Mouse (Mus musculus) forebrain, embryonic 13.5 days (tissue): Measurements from ENCODE around the gene Jaml. TPM values are rescaled to one million over a fixed set of nuclear protein-coding genes. Genes with fewer than 3 reads are reported as not detected.

Experiments used
- ATAC-seq: fragments of 200-750 bp; cut with Nextera tagmentation; 2 replicates; pipeline ENCODE4 v1.8.0; 2017
- H3K27ac ChIP-seq: fragments of 300-500 bp; sonication (generic); 2 replicates; pipeline ENCODE4 v1.5.1; 2015; ENCODE audit warnings: inconsistent platforms, mild to moderate bottlenecking, moderate library complexity
- H3K27me3 ChIP-seq: fragments of 300-500 bp; sonication (generic); 2 replicates; pipeline ENCODE4 v1.6.1; 2015; ENCODE audit warnings: mild to moderate bottlenecking, inconsistent platforms
- H3K36me3 ChIP-seq: fragments of 300-500 bp; sonication (generic); 2 replicates; pipeline ENCODE4 v1.6.1; 2015; ENCODE audit warnings: mild to moderate bottlenecking, inconsistent platforms; ENCODE audit not compliant: poor library complexity, severe bottlenecking
- H3K4me1 ChIP-seq: fragments of 300-500 bp; sonication (generic); 2 replicates; pipeline ENCODE4 v1.6.1; 2015; ENCODE audit warnings: inconsistent platforms
- H3K4me2 ChIP-seq: fragments of 300-500 bp; sonication (generic); 2 replicates; pipeline ENCODE4 v1.6.1; 2015; ENCODE audit warnings: inconsistent platforms, mild to moderate bottlenecking, moderate library complexity
- H3K4me3 ChIP-seq: fragments of 300-500 bp; sonication (generic); 2 replicates; pipeline ENCODE4 v1.5.1; 2015; ENCODE audit warnings: mild to moderate bottlenecking, inconsistent platforms
- H3K9ac ChIP-seq: fragments of 300-500 bp; sonication (generic); 2 replicates; pipeline ENCODE4 v1.6.1; 2015; ENCODE audit warnings: mild to moderate bottlenecking, inconsistent platforms
- H3K9me3 ChIP-seq: fragments of 300-500 bp; sonication (generic); replicated peaks from 2 replicates; pipeline ENCODE4 v1.6.1; 2016; ENCODE audit warnings: inconsistent platforms
- WGBS: fragments of 180-500 bp; shearing (Covaris S2); methylation state at CpG from one replicate; pipeline ENCODE4 v1.1.7; 2015; 5-methylcytosine and 5-hydroxymethylcytosine counted together
- polyA plus RNA-seq: library from polyadenylated mRNA; unstranded; fragments of >200 nt; fragmentation: Nextera tagmentation; extraction: Ambion mirVana; gene quantifications from 2 replicates; pipeline ENCODE4 v1.2.1, GENCODE M21; 2015

The Jaml gene
- polyA plus RNA-seq, 1 experiment from 2014 or later = not detected

GRCm38 (mm10) chr9:45130119-45130518 is 51.1 kb downstream of the Jaml start:
- no peak for ATAC-seq
- peaks cover 10% of the 10 kb centered on the region; the same call in 1 of the 2 replicates for H3K36me3 ChIP-seq
- 86% methylated on average over 3 of the region's 3 CpGs for WGBS
- H3K4me2 ChIP-seq = no peak overlapping the region
- no peaks in the 10 kb centered on the region for H3K9me3 ChIP-seq
- H3K27ac ChIP-seq = no peak overlapping the region
- no peak overlapping the region for H3K9ac ChIP-seq
- peaks cover 34% of the 10 kb centered on the region for H3K27me3 ChIP-seq
- 0 out of 2 replicates have a peak, but pooled peaks cover 4% of the 10 kb centered on the region for H3K4me1 ChIP-seq
- no peak overlapping the region for H3K4me3 ChIP-seq

- H3K27ac ChIP-seq = no peak overlapping the region
- no peaks in the 10 kb centered on the region for H3K9me3 ChIP-seq
- peaks cover 70% of the 10 kb centered on the region for H3K27me3 ChIP-seq
- H3K4me2 ChIP-seq = no peak overlapping the region
- H3K36me3 ChIP-seq = no peaks in the 10 kb centered on the region
- 26% methylated on average over 5 of the region's 5 CpGs for WGBS
- H3K9ac ChIP-seq = no peak overlapping the region
- no peak overlapping the region for H3K4me3 ChIP-seq
- peaks cover 14% of the 10 kb centered on the region for H3K4me1 ChIP-seq
- ATAC-seq = no peak
Measured at GRCm38 (mm10) chr9:45133484-45134310, 54.7 kb downstream of the Jaml start.

- no peak overlapping the region for H3K4me2 ChIP-seq
- no peaks in the 10 kb centered on the region for H3K36me3 ChIP-seq
- H3K27me3 ChIP-seq = peaks cover 86% of the 10 kb centered on the region
- H3K4me3 ChIP-seq = no peak overlapping the region
- H3K27ac ChIP-seq = no peak overlapping the region
- no peaks in the 10 kb centered on the region for H3K9me3 ChIP-seq
- peaks cover 29% of the 10 kb centered on the region for H3K4me1 ChIP-seq
- no peak for ATAC-seq
- H3K9ac ChIP-seq = no peak overlapping the region
- 18% methylated on average over 7 of the region's 7 CpGs for WGBS
Measured at GRCm38 (mm10) chr9:45136442-45137169, 57.6 kb downstream of the Jaml start.

GRCm38 (mm10) chr9:45138191-45139032 is 59.4 kb downstream of the Jaml start, which contains the start of gene Scn4b:
Scn4b (plus strand) TSS chr9:45138395.
- peak; percentile 67; the same call in 1 of the 2 replicates for ATAC-seq
- H3K4me1 ChIP-seq = peaks cover 30% of the 10 kb centered on the region
- peak within 1 kb of the TSS; percentile 86 for H3K4me2 ChIP-seq
- H3K9ac ChIP-seq = peak within 1 kb of the TSS; percentile 59
- H3K9me3 ChIP-seq = no peaks in the 10 kb centered on the region
- H3K27ac ChIP-seq = no peak within 1 kb of the TSS
- peaks cover 93% of the 10 kb centered on the region for H3K27me3 ChIP-seq
- H3K36me3 ChIP-seq = no peaks in the 10 kb centered on the region
- under 1% methylated on average over 76 of the region's 76 CpGs for WGBS
- peak within 1 kb of the TSS; percentile 50 for H3K4me3 ChIP-seq

DNA sequence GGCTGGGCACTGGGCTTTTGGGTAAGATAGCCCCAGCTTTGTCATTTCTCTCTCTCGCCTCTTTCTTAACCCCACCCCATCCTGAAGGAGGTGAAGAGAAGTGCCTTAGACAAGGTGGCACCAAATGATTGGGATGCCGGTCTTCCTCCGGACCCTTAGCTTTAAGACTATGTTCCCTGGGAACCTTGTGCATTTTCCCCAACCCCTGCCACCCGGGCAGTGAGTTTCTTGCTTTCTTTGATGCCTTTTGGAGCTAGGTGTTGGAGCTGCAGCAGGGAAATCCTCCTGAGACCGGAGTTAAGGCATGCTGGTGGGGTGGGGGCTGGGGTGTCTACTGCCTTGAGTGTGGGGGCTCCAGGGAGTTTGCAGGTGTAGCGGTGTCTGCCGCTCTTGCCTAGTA is 60.1 kb downstream of the Jaml start:
- Histone ChIP-seq H3K9me3 (no peaks in the 10 kb centered on the region), H3K4me1 (peaks cover 30% of the 10 kb centered on the region), H3K27ac (no peak overlapping the region), H3K36me3 (no peaks in the 10 kb centered on the region), H3K4me2 (peak overlapping the region; percentile 86), H3K27me3 (peaks cover 94% of the 10 kb centered on the region), H3K4me3 (peak overlapping the region; percentile 50), H3K9ac (0 out of 2 replicates have a peak overlapping the region, but pooled peaks have one; percentile 59)
- under 1% methylated on average over 7 of the region's 7 CpGs for WGBS
- ATAC-seq = no peak

GRCm38 (mm10) chr9:45140945-45141344 is 62.0 kb downstream of the Jaml start:
- Histone ChIP-seq H3K9me3 (no peaks in the 10 kb centered on the region), H3K27me3 (peaks cover 94% of the 10 kb centered on the region), H3K9ac (no peak overlapping the region), H3K4me1 (peaks cover 36% of the 10 kb centered on the region), H3K4me3 (no peak overlapping the region), H3K36me3 (no peaks in the 10 kb centered on the region), H3K27ac (no peak overlapping the region), H3K4me2 (no peak overlapping the region)
- ATAC-seq = no peak
- WGBS = 20% methylated on average over 7 of the region's 7 CpGs

- Histone ChIP-seq H3K27ac (no peak overlapping the region), H3K9ac (no peak overlapping the region), H3K27me3 (peaks cover 93% of the 10 kb centered on the region), H3K9me3 (no peaks in the 10 kb centered on the region), H3K4me3 (no peak overlapping the region), H3K36me3 (no peaks in the 10 kb centered on the region), H3K4me2 (no peak overlapping the region), H3K4me1 (peaks cover 37% of the 10 kb centered on the region)
- WGBS = 64% methylated on average over 3 of the region's 3 CpGs
- ATAC-seq = no peak
Measured at GRCm38 (mm10) chr9:45142686-45143085, 63.7 kb downstream of the Jaml start.

DNA sequence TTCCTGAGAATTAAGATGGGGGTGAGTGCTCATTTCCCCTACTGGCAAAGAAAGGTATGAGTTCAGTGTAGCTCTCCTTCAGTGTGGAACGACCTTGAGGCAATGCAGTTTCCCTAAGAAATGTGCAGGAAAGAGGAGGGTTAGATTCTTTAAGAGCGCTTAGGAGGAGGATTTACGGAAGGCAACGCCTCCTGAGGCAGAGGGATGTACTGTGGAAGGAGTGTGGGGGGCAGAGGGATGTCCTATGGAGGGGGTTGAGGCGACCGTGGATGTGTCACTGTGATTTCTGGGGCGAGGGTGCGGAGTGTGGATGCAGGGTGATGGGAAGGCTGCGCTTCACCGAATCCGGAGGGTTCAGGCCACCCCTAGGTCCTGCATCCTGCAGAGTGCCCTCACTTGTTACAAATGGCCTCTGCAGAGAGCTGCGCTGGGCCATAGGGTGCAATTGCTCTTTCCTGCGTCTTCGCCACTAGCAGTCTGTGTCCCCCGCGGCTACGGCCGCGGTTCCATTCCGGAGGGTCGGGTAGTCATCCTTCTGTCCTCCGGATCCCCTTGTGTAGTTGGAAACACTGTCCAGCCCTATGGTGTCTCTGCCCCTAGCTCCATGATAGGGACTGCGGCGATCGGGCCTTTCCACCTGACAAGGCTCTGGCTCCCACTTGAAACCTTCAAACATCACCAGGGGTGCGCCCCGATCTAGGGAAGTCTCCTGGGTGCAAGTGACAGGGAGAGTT is 66.7 kb downstream of the Jaml start:
- peak overlapping the region; percentile 58 for H3K9ac ChIP-seq
- no peaks in the 10 kb centered on the region for H3K36me3 ChIP-seq
- H3K9me3 ChIP-seq = no peaks in the 10 kb centered on the region
- no peak overlapping the region for H3K27ac ChIP-seq
- H3K4me3 ChIP-seq = peak overlapping the region; percentile 32
- WGBS = 4% methylated on average over 27 of the region's 27 CpGs
- 0 out of 2 replicates have a peak, but pooled peaks have one; percentile 8 for ATAC-seq
- H3K4me2 ChIP-seq = peak overlapping the region; percentile 67
- peaks cover 77% of the 10 kb centered on the region for H3K27me3 ChIP-seq
- peaks cover 17% of the 10 kb centered on the region for H3K4me1 ChIP-seq

DNA sequence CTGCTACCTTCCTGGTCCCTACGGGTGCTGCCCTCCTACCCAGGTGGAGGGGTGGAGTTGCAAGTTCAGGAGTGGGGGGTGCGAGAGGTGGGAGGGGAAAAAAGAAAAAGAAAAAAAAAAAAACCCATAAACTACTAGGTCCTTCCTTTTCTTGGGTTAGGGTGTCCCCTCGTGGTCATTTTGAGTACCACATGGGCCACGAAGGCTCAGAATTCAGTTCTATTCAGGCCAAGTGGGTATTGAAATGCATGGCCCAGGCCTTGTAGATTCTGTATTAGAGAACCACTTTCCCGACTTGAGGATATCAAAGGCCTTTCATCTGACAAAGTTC is 67.2 kb downstream of the Jaml start:
- Histone ChIP-seq H3K4me2 (peak overlapping the region; percentile 67), H3K4me1 (peaks cover 12% of the 10 kb centered on the region), H3K9ac (peak overlapping the region; percentile 58), H3K4me3 (peak overlapping the region; percentile 32), H3K27me3 (peaks cover 82% of the 10 kb centered on the region), H3K27ac (no peak overlapping the region), H3K9me3 (no peaks in the 10 kb centered on the region), H3K36me3 (no peaks in the 10 kb centered on the region)
- no peak for ATAC-seq
- WGBS = 0% methylated on average over 5 of the region's 5 CpGs

GRCm38 (mm10) chr9:45150933-45151332 is 72.0 kb downstream of the Jaml start:
- Histone ChIP-seq H3K9me3 (no peaks in the 10 kb centered on the region), H3K27me3 (peaks cover 38% of the 10 kb centered on the region), H3K9ac (no peak overlapping the region), H3K36me3 (no peaks in the 10 kb centered on the region), H3K4me1 (peaks cover 2% of the 10 kb centered on the region; the same call in 1 of the 2 replicates), H3K4me2 (no peak overlapping the region), H3K27ac (no peak overlapping the region), H3K4me3 (no peak overlapping the region)
- ATAC-seq = no peak
- WGBS = 62% methylated on average over 1 of the region's 1 CpGs

DNA sequence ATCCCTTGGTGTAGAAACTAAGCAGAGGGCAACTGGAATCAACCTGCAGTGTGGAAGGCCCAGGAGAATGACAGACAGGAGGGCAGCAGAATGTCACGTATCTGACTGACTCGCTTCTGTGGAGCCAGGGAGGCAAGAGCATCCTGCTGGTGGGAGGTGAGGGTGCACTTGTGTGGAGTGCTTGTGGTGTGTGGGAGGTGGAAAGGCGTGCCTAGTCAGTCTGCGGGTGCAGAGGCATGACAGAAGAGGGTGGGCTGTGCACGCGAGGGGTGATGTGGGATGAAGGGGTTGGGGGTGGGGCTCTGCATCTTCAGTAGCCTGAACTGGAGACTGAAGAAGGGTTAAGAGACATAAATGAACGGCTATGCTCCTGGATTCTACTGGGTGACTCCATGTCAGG is 74.4 kb downstream of the Jaml start:
- H3K4me2 ChIP-seq = no peak overlapping the region
- H3K27ac ChIP-seq = no peak overlapping the region
- 77% methylated on average over 7 of the region's 7 CpGs for WGBS
- H3K9me3 ChIP-seq = no peaks in the 10 kb centered on the region
- no peaks in the 10 kb centered on the region for H3K4me1 ChIP-seq
- no peak overlapping the region for H3K9ac ChIP-seq
- no peaks in the 10 kb centered on the region for H3K36me3 ChIP-seq
- peaks cover 21% of the 10 kb centered on the region for H3K27me3 ChIP-seq
- no peak for ATAC-seq
- H3K4me3 ChIP-seq = no peak overlapping the region
